Mouse (Mus musculus) adrenal gland, postnatal 10 days (tissue): ENCODE data around the gene Col3a1. TPM values are rescaled to one million over a fixed set of nuclear protein-coding genes. Genes with fewer than 3 reads are reported as not detected.

Experiments
- DNase-seq: peaks from one replicate; pipeline ENCODE4 v3.0.0; 2021; ENCODE audit warnings: mixed read lengths
- long read RNA-seq, 2 experiments: library from polyadenylated mRNA; stranded (forward); transcript quantifications; one replicate each; pipeline ENCODE4 v2.0.0; 2021
- total RNA-seq, 2 experiments: library from RNA; stranded (reverse); gene quantifications; 2 replicates each; pipeline ENCODE4 v1.2.3; 2021

Gene Col3a1
- total RNA-seq, result 1,000 to 10,000 TPM; 1,078 to 1,163 TPM
- long read RNA-seq, experiment 1, full-length matches to known transcripts, result 2,422 of 2,988 reads
- long read RNA-seq, experiment 1, partial matches to known transcripts, result 439 of 2,988 reads
- long read RNA-seq, experiment 1, other reads (novel, unspliced or antisense), result 127 of 2,988 reads
- long read RNA-seq, experiment 2, full-length matches to known transcripts, result 1,141 of 1,405 reads
- long read RNA-seq, experiment 2, partial matches to known transcripts, result 219 of 1,405 reads
- long read RNA-seq, experiment 2, other reads (novel, unspliced or antisense), result 45 of 1,405 reads

GRCm38 (mm10) chr1:45311388-45311787, at the start of gene Col3a1:
Gene Col3a1 (plus strand): TSS chr1:45311538.
- peak; percentile 39 for DNase-seq

GRCm38 (mm10) chr1:45269421-45269820, 41.9 kb upstream of the Col3a1 start:
- DNase-seq, result no peak

- DNase-seq, result peak; percentile 14
These were observed 35.3 kb upstream of the Col3a1 start for GRCm38 (mm10) chr1:45276006-45276539.

- no peak for DNase-seq
These were observed 23.4 kb upstream of the Col3a1 start for GRCm38 (mm10) chr1:45287954-45288353.

GRCm38 (mm10) chr1:45290037-45290436, 21.3 kb upstream of the Col3a1 start:
- no peak for DNase-seq

GRCm38 (mm10) chr1:45299394-45300119, 11.8 kb upstream of the Col3a1 start:
- no peak for DNase-seq

GRCm38 (mm10) chr1:45304273-45304672, 7.1 kb upstream of the Col3a1 start:
- no peak for DNase-seq

GRCm38 (mm10) chr1:45309015-45309414, 2.3 kb upstream of the Col3a1 start:
- no peak for DNase-seq

- no peak for DNase-seq
These were observed 624 bp downstream of the Col3a1 start for GRCm38 (mm10) chr1:45311962-45312361.

- no peak for DNase-seq
These were observed 1.5 kb downstream of the Col3a1 start for GRCm38 (mm10) chr1:45312870-45313269.

GRCm38 (mm10) chr1:45313696-45314295, 2.5 kb downstream of the Col3a1 start:
- peak; percentile 30 for DNase-seq

- DNase-seq, result no peak
These were observed 4.6 kb downstream of the Col3a1 start for GRCm38 (mm10) chr1:45315767-45316528.

GRCm38 (mm10) chr1:45318241-45318640, 6.9 kb downstream of the Col3a1 start:
- no peak for DNase-seq

- no peak for DNase-seq
These were observed 9.5 kb downstream of the Col3a1 start for GRCm38 (mm10) chr1:45320861-45321260.

GRCm38 (mm10) chr1:45329149-45329548, 17.8 kb downstream of the Col3a1 start:
- DNase-seq, result no peak

GRCm38 (mm10) chr1:45355944-45356343, 44.6 kb downstream of the Col3a1 start:
- peak; percentile 10 for DNase-seq

GRCm38 (mm10) chr1:45358020-45358419, 46.7 kb downstream of the Col3a1 start:
- no peak for DNase-seq

GRCm38 (mm10) chr1:45359147-45359546, 47.8 kb downstream of the Col3a1 start:
- no peak for DNase-seq

GRCm38 (mm10) chr1:45359673-45360072, 48.3 kb downstream of the Col3a1 start:
- no peak for DNase-seq

- no peak for DNase-seq
These were observed 51.9 kb downstream of the Col3a1 start for GRCm38 (mm10) chr1:45363274-45363673.

- no peak for DNase-seq
These were observed 54.1 kb downstream of the Col3a1 start for GRCm38 (mm10) chr1:45365427-45365826.

- DNase-seq, result no peak
These were observed 68.8 kb downstream of the Col3a1 start for GRCm38 (mm10) chr1:45379992-45380690.
